Mouse (Mus musculus) kidney, embryonic 15.5 days (tissue): ENCODE results near the gene Acsf3. TPM values are rescaled to one million over a fixed set of nuclear protein-coding genes. Genes with fewer than 3 reads are reported as not detected.

ENCODE experiments used
- ATAC-seq: fragments of 200-750 bp; cut with Nextera tagmentation; replicated peaks from 2 replicates; pipeline ENCODE4 v1.8.0; 2017; ENCODE audit warnings: moderate TSS enrichment; ENCODE audit not compliant: low FRiP score
- H3K27ac ChIP-seq: fragments of 300-500 bp; sonication (generic); 2 replicates; pipeline ENCODE4 v1.5.1; 2015; ENCODE audit warnings: mild to moderate bottlenecking, inconsistent platforms
- H3K27me3 ChIP-seq: fragments of 300-500 bp; sonication (generic); 2 replicates; pipeline ENCODE4 v1.6.1; 2015; ENCODE audit warnings: inconsistent platforms
- H3K36me3 ChIP-seq: fragments of 300-500 bp; sonication (generic); 2 replicates; pipeline ENCODE4 v1.6.1; 2015; ENCODE audit warnings: inconsistent platforms
- H3K4me1 ChIP-seq: fragments of 300-500 bp; sonication (generic); 2 replicates; pipeline ENCODE4 v1.6.1; 2015; ENCODE audit warnings: inconsistent platforms
- H3K4me2 ChIP-seq: fragments of 300-500 bp; sonication (generic); 2 replicates; pipeline ENCODE4 v1.6.1; 2015; ENCODE audit warnings: moderate library complexity, mild to moderate bottlenecking, inconsistent platforms
- H3K4me3 ChIP-seq: fragments of 300-500 bp; sonication (generic); replicated peaks from 2 replicates; pipeline ENCODE4 v1.5.1; 2015; ENCODE audit warnings: mild to moderate bottlenecking, inconsistent platforms
- H3K9ac ChIP-seq: fragments of 300-500 bp; sonication (generic); 2 replicates; pipeline ENCODE4 v1.6.1; 2015; ENCODE audit warnings: mild to moderate bottlenecking, inconsistent platforms
- H3K9me3 ChIP-seq: fragments of 300-500 bp; sonication (generic); replicated peaks from 2 replicates; pipeline ENCODE4 v1.6.1; 2016; ENCODE audit warnings: inconsistent platforms
- WGBS: fragments of 180-500 bp; shearing (Covaris S2); methylation state at CpG from one replicate; pipeline ENCODE4 v1.1.7; 2015; ENCODE audit warnings: mixed read lengths; 5-methylcytosine and 5-hydroxymethylcytosine counted together
- polyA plus RNA-seq: library from polyadenylated mRNA; unstranded; fragments of >200 nt; fragmentation: Nextera tagmentation; extraction: Ambion mirVana; gene quantifications from 2 replicates; pipeline ENCODE4 v1.2.1, GENCODE M21; 2015

The Acsf3 gene
- polyA plus RNA-seq, 1 experiment from 2014 or later = 21.0 TPM

GRCm38 (mm10) chr8:122793375-122794174, 18.3 kb downstream of the Acsf3 start:
- peaks cover 4% of the 10 kb centered on the region; the same call in 1 of the 2 replicates for H3K4me1 ChIP-seq
- H3K4me3 ChIP-seq = no peak overlapping the region
- H3K9me3 ChIP-seq = no peaks in the 10 kb centered on the region
- H3K9ac ChIP-seq = no peak overlapping the region
- peak; percentile 40; the same call in 1 of the 2 replicates for ATAC-seq
- H3K36me3 ChIP-seq = 0 out of 2 replicates have a peak, but pooled peaks cover 15% of the 10 kb centered on the region
- no peaks in the 10 kb centered on the region for H3K27me3 ChIP-seq
- H3K4me2 ChIP-seq = no peak overlapping the region
- H3K27ac ChIP-seq = 0 out of 2 replicates have a peak overlapping the region, but pooled peaks have one; percentile 45
- 71% methylated on average over 18 of the region's 18 CpGs for WGBS

DNA sequence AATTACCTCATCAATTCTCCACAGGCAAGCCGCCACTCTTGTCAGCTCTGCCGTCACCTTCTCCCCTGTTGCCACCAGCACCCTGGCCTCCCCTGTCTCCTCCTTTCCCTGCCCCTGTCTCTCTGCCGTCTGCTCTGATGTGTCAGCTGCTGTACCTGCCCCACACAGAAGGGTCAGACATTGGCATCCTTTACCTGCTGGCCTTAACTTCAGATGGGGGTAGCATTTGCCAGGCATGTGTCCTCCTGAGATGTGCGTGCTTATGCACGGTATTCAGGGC, 18.8 kb downstream of the Acsf3 start:
- ATAC-seq = no peak
- no peak overlapping the region for H3K4me3 ChIP-seq
- WGBS = 75% methylated on average over 5 of the region's 5 CpGs
- peaks cover 4% of the 10 kb centered on the region; the same call in 1 of the 2 replicates for H3K4me1 ChIP-seq
- H3K27me3 ChIP-seq = no peaks in the 10 kb centered on the region
- no peak overlapping the region for H3K27ac ChIP-seq
- no peaks in the 10 kb centered on the region for H3K9me3 ChIP-seq
- no peak overlapping the region for H3K4me2 ChIP-seq
- H3K9ac ChIP-seq = no peak overlapping the region
- H3K36me3 ChIP-seq = 0 out of 2 replicates have a peak, but pooled peaks cover 10% of the 10 kb centered on the region

DNA sequence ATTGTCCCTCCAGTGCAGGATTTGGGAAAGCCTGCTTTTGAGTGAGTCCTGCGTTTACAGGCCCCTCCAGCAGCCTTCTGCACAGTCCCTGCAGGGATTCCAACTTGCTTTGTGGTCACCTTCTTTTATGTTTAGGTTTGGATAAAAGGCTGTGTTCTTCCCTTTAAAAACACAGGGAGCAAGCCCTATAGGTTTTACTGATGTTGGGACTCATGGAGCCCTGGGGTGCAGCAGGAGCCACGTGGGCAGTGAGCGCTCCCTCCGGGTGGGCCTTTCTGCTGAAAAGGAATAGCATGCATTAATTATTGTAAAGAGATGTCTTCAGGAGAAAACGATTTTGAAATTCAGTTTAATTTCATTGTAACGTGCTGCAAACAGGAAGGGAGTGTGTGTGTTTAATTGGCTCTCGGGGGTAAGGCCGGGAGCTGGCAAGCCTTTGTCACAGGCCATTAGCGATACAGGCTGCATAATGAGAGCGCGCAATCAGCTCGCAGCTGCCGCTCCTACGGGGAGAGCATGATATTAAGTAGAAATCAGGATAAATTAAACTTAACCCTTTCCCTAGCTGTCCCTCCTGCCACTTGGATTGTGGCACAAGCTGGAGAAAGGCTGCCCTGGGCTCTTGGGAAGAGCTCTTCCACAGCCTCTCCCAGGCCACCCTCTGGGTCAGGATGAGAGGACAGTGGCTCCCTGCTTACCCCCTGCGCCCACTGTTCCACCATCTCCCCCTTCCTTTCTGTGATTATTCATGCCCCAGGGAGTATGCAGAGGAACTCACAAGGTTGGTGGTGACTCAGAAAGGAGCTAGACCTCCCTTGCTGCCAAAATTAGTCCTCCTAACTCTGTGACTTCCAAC, 28.8 kb downstream of the Acsf3 start:
- no peak overlapping the region for H3K27ac ChIP-seq
- 29% methylated on average over 15 of the region's 15 CpGs for WGBS
- no peak overlapping the region for H3K9ac ChIP-seq
- H3K4me1 ChIP-seq = peaks cover 43% of the 10 kb centered on the region
- peaks cover 4% of the 10 kb centered on the region; the same call in 1 of the 2 replicates for H3K27me3 ChIP-seq
- no peak overlapping the region for H3K4me3 ChIP-seq
- ATAC-seq = 0 out of 2 replicates have a peak, but pooled peaks have one; percentile 43
- H3K9me3 ChIP-seq = no peaks in the 10 kb centered on the region
- H3K4me2 ChIP-seq = peak overlapping the region; percentile 15; the same call in 1 of the 2 replicates
- peaks cover 5% of the 10 kb centered on the region; the same call in 1 of the 2 replicates for H3K36me3 ChIP-seq

GRCm38 (mm10) chr8:122805349-122805748, 30.1 kb downstream of the Acsf3 start:
- Histone ChIP-seq H3K36me3 (peaks cover 5% of the 10 kb centered on the region; the same call in 1 of the 2 replicates), H3K4me1 (peaks cover 45% of the 10 kb centered on the region), H3K27me3 (peaks cover 4% of the 10 kb centered on the region; the same call in 1 of the 2 replicates), H3K4me3 (no peak overlapping the region), H3K4me2 (no peak overlapping the region), H3K9me3 (no peaks in the 10 kb centered on the region), H3K27ac (no peak overlapping the region), H3K9ac (no peak overlapping the region)
- ATAC-seq = no peak
- 47% methylated on average over 3 of the region's 3 CpGs for WGBS

DNA sequence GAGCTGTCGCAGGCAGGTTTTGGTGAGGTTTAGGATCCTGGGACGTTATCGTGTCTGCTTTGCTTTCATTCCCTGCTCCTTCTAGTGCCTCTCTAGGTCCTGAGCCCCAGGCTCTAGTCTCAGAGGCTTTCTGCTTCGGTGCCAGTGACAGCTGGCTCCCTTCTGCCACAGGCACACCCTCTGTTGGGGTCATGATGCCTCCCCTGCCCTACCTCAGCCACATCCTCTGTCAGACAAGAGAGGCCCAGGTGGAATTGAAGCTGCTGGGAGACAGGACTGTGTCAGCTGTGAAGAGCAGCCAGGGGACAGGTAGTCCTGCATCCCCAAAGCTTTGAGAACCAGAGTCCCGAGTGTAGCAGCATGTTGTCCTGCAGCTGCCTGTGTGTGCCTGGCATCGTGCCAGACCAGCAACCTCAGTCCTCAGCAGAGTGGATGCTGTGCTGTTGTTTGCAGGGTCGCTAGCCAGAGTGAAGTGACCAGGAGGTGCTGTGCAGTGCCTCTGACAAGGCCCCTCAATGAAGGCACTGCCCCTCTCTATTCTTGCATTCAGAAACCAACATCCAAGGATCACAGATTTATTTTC, 31.8 kb downstream of the Acsf3 start:
- Histone ChIP-seq H3K4me2 (no peak overlapping the region), H3K27ac (no peak overlapping the region), H3K4me3 (no peak overlapping the region), H3K9me3 (no peaks in the 10 kb centered on the region), H3K36me3 (peaks cover 14% of the 10 kb centered on the region; the same call in 1 of the 2 replicates), H3K4me1 (peaks cover 55% of the 10 kb centered on the region), H3K27me3 (peaks cover 6% of the 10 kb centered on the region; the same call in 1 of the 2 replicates), H3K9ac (no peak overlapping the region)
- 0 out of 2 replicates have a peak, but pooled peaks have one; percentile 34 for ATAC-seq
- 46% methylated on average over 7 of the region's 7 CpGs for WGBS

DNA sequence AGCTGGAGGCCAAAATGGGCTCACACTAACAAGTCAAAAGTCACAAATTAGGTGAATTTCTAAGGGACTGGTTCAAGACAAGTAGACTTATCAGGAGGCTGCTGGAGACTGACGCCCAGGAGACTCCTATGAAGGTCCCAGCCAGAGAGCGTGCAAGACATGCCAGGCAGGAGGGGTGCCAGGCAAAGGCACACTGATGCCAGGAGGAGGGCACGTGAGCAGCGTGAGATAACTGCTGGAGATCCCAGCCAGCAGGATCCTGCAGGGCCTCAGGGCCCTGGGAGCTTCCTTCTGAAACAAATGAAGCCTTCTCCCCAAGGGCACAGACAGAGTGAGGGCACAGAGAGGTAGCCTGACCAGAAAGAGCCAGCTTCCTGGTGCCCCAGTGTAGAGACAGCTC, 32.6 kb downstream of the Acsf3 start:
- H3K4me2 ChIP-seq = no peak overlapping the region
- peaks cover 6% of the 10 kb centered on the region; the same call in 1 of the 2 replicates for H3K27me3 ChIP-seq
- H3K27ac ChIP-seq = no peak overlapping the region
- 89% methylated on average over 4 of the region's 4 CpGs for WGBS
- H3K4me3 ChIP-seq = no peak overlapping the region
- ATAC-seq = no peak
- H3K9me3 ChIP-seq = no peaks in the 10 kb centered on the region
- H3K36me3 ChIP-seq = peaks cover 14% of the 10 kb centered on the region
- no peak overlapping the region for H3K9ac ChIP-seq
- H3K4me1 ChIP-seq = peaks cover 57% of the 10 kb centered on the region

DNA sequence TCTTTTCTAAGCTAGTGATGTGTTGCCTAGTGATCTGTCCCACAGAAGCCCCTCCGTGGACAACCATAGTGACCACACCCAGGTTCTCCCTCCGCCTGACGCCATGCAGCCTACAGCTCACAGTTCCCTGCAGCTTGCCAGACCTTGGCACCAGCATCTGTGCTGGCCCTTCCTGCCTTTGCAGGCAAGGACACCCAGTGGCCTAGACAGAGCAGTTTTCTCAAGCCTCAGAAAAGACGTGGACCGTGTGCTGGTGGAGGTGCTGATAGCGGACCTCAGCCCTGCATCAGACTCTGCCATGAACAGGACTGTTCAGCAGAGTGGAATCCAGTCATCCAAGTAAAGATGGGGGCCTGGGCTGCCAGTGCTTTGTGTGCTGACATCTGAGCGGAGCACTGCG, 35.1 kb downstream of the Acsf3 start:
- Histone ChIP-seq H3K9ac (no peak overlapping the region), H3K27ac (no peak overlapping the region), H3K27me3 (peaks cover 6% of the 10 kb centered on the region; the same call in 1 of the 2 replicates), H3K4me3 (no peak overlapping the region), H3K4me1 (peaks cover 36% of the 10 kb centered on the region), H3K4me2 (no peak overlapping the region), H3K36me3 (peaks cover 20% of the 10 kb centered on the region; the same call in 1 of the 2 replicates), H3K9me3 (no peaks in the 10 kb centered on the region)
- WGBS = 47% methylated on average over 8 of the region's 8 CpGs
- peak; percentile 12; the same call in 1 of the 2 replicates for ATAC-seq

GRCm38 (mm10) chr8:122811870-122812494, 36.7 kb downstream of the Acsf3 start:
- H3K9me3 ChIP-seq = no peaks in the 10 kb centered on the region
- H3K36me3 ChIP-seq = peaks cover 20% of the 10 kb centered on the region; the same call in 1 of the 2 replicates
- no peak for ATAC-seq
- no peak overlapping the region for H3K4me2 ChIP-seq
- H3K4me3 ChIP-seq = no peak overlapping the region
- 57% methylated on average over 16 of the region's 16 CpGs for WGBS
- H3K27me3 ChIP-seq = 0 out of 2 replicates have a peak, but pooled peaks cover 3% of the 10 kb centered on the region
- H3K9ac ChIP-seq = no peak overlapping the region
- H3K4me1 ChIP-seq = peaks cover 20% of the 10 kb centered on the region
- no peak overlapping the region for H3K27ac ChIP-seq

GRCm38 (mm10) chr8:122812610-122813250, 37.4 kb downstream of the Acsf3 start:
- Histone ChIP-seq H3K4me1 (peaks cover 18% of the 10 kb centered on the region), H3K36me3 (peaks cover 20% of the 10 kb centered on the region; the same call in 1 of the 2 replicates), H3K4me2 (no peak overlapping the region), H3K9ac (no peak overlapping the region), H3K4me3 (no peak overlapping the region), H3K27me3 (0 out of 2 replicates have a peak, but pooled peaks cover 3% of the 10 kb centered on the region), H3K27ac (no peak overlapping the region), H3K9me3 (no peaks in the 10 kb centered on the region)
- no peak for ATAC-seq
- WGBS = 76% methylated on average over 14 of the region's 14 CpGs

- peaks cover 28% of the 10 kb centered on the region for H3K4me1 ChIP-seq
- 58% methylated on average over 7 of the region's 7 CpGs for WGBS
- no peak overlapping the region for H3K9ac ChIP-seq
- H3K4me2 ChIP-seq = no peak overlapping the region
- ATAC-seq = no peak
- H3K4me3 ChIP-seq = no peak overlapping the region
- no peaks in the 10 kb centered on the region for H3K9me3 ChIP-seq
- peaks cover 20% of the 10 kb centered on the region; the same call in 1 of the 2 replicates for H3K36me3 ChIP-seq
- H3K27ac ChIP-seq = no peak overlapping the region
- H3K27me3 ChIP-seq = 0 out of 2 replicates have a peak, but pooled peaks cover 3% of the 10 kb centered on the region
Measured at GRCm38 (mm10) chr8:122814608-122815007, 39.3 kb downstream of the Acsf3 start.

DNA sequence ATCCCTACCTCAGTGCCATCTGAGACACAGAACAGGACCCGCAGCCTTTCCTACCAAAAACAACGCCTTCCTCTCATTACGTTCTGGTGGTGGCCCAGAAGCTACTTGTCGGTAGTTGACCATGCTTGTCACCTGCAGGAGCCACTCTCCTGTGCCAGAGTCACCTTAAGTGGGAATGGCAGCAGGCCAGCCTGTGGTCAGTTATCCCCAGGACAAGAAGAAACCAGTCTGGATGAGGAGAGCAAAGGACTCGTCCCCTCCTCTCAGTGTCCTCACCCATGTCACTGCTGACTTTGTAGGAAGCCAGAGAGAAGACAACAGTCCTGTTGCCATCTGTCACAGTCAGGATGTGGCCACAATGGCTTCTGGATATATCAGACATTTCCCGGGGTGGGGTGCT, 41.7 kb downstream of the Acsf3 start:
- ATAC-seq = no peak
- no peak overlapping the region for H3K27ac ChIP-seq
- H3K4me3 ChIP-seq = no peak overlapping the region
- H3K36me3 ChIP-seq = peaks cover 11% of the 10 kb centered on the region; the same call in 1 of the 2 replicates
- H3K9ac ChIP-seq = no peak overlapping the region
- WGBS = 89% methylated on average over 6 of the region's 6 CpGs
- no peaks in the 10 kb centered on the region for H3K9me3 ChIP-seq
- H3K4me1 ChIP-seq = peaks cover 27% of the 10 kb centered on the region
- H3K4me2 ChIP-seq = no peak overlapping the region
- no peaks in the 10 kb centered on the region for H3K27me3 ChIP-seq
